In genomic region chr11:35505817-35506216, GRCm38 (mm10) we compare ENCODE assay signal across 16 mouse cellular contexts.
A peak's percentile ranks its signal among the peaks of the same experiment; 100 is the strongest.
DNase-seq lines count a peak whose midpoint lies in the region; ATAC-seq and TF ChIP-seq lines count a peak whose summit lies in the region.
"Had no signal": no experiment of that assay in that cellular context is flagged by ENCODE, and none has a peak within 500 bp of the region (broad histone marks: within the 10 kb centered on the region; RNA-seq: fewer than 3 reads in every experiment).

No protein-coding gene starts in this region.

- peaks cover 16% of the 10 kb centered on the region; the same call in 1 of the 2 replicates for H3K4me1 ChIP-seq in forebrain, embryonic 11.5 days (replicated peaks; ENCODE audit: control insufficient read depth, insufficient read depth, low read length)
- H3K4me1 ChIP-seq in forebrain, postnatal 0 days (ENCODE audit: insufficient read depth), result no peaks in the 10 kb centered on the region
- H3K4me1 ChIP-seq in midbrain, embryonic 10.5 days, result peaks cover 100% of the 10 kb centered on the region
- H3K4me1 ChIP-seq in midbrain, embryonic 16.5 days (ENCODE audit: control insufficient read depth, insufficient read depth, low read length), result peaks cover 2% of the 10 kb centered on the region
- H3K4me1 ChIP-seq in limb, embryonic 10.5 days, result peaks cover 95% of the 10 kb centered on the region

- H3K4me3 ChIP-seq in forebrain, embryonic 11.5 days (ENCODE audit: low read depth, low read length), result no peak overlapping the region
- H3K4me3 ChIP-seq in forebrain, postnatal 0 days (ENCODE audit: low read depth, low read length), result no peak overlapping the region
- H3K4me3 ChIP-seq in midbrain, embryonic 10.5 days, result no peak overlapping the region
- no peak overlapping the region for H3K4me3 ChIP-seq in midbrain, embryonic 16.5 days (ENCODE audit: low read depth, low read length)
- no peak overlapping the region for H3K4me3 ChIP-seq in limb, embryonic 10.5 days
- H3K4me3 ChIP-seq: lung, embryonic 15.5 days had no signal

- 11% methylated on average over 9 of the region's 9 CpGs for WGBS in forebrain, embryonic 11.5 days
- 42% methylated on average over 9 of the region's 9 CpGs for WGBS in forebrain, postnatal 0 days
- WGBS in midbrain, embryonic 10.5 days, result 9% methylated on average over 9 of the region's 9 CpGs
- WGBS in midbrain, embryonic 16.5 days, result 24% methylated on average over 9 of the region's 9 CpGs
- WGBS in limb, embryonic 10.5 days, result 29% methylated on average over 9 of the region's 9 CpGs

- no peaks in the 10 kb centered on the region for H3K36me3 ChIP-seq in forebrain, embryonic 11.5 days (ENCODE audit: control insufficient read depth, insufficient read depth, low read length)
- no peaks in the 10 kb centered on the region for H3K36me3 ChIP-seq in forebrain, postnatal 0 days (ENCODE audit: insufficient read depth)
- H3K36me3 ChIP-seq in midbrain, embryonic 10.5 days, result no peaks in the 10 kb centered on the region
- no peaks in the 10 kb centered on the region for H3K36me3 ChIP-seq in midbrain, embryonic 16.5 days (ENCODE audit: control insufficient read depth, insufficient read depth, low read length)
- H3K36me3 ChIP-seq in limb, embryonic 10.5 days, result no peaks in the 10 kb centered on the region
- H3K36me3 ChIP-seq: lung, embryonic 15.5 days had no signal

- no peak for TF ChIP-seq CTCF in forebrain, postnatal 0 days (IDR thresholded peaks at IDR 0.05; ENCODE audit: low read depth)

- peak; percentile 45 for ATAC-seq in forebrain, embryonic 11.5 days (replicated peaks; ENCODE audit: low FRiP score)
- ATAC-seq in forebrain, postnatal 0 days, result no peak
- no peak for ATAC-seq in midbrain, embryonic 16.5 days

- DNase-seq in forebrain, embryonic 11.5 days (ENCODE audit: low spot score), result no peak
- no peak for DNase-seq in forebrain, postnatal 0 days
- DNase-seq in midbrain, embryonic 10.5 days (ENCODE audit: low spot score), result peak; percentile 87
- DNase-seq in embryo, embryonic 11 days, result peak; percentile 83
- DNase-seq in limb, embryonic 10.5 days (ENCODE audit: low spot score), result no peak
- DNase-seq in T-cell, adult 2 months (ENCODE audit: low spot score), result no peak
- DNase-seq in urinary bladder, postnatal 25 days (ENCODE audit: low spot score), result no peak
- DNase-seq: cerebellum, adult 11 months; heart, adult 18-20 months; heart, postnatal 10 days; kidney, adult 11 months; kidney, postnatal 10 days; right cerebral cortex, postnatal 14 days had no signal

- no peak overlapping the region for H3K4me2 ChIP-seq in forebrain, embryonic 11.5 days (ENCODE audit: low read depth, low read length, severe bottlenecking)
- H3K4me2 ChIP-seq in forebrain, postnatal 0 days (ENCODE audit: low read depth), result no peak overlapping the region
- H3K4me2 ChIP-seq in midbrain, embryonic 16.5 days (ENCODE audit: low read length), result no peak overlapping the region
- H3K4me2 ChIP-seq: liver, embryonic 11.5 days; lung, embryonic 15.5 days had no signal

- no peak overlapping the region for H3K9ac ChIP-seq in forebrain, embryonic 11.5 days (ENCODE audit: low read length)
- no peak overlapping the region for H3K9ac ChIP-seq in forebrain, postnatal 0 days
- H3K9ac ChIP-seq in midbrain, embryonic 16.5 days (ENCODE audit: low read depth, low read length), result no peak overlapping the region
- H3K9ac ChIP-seq: lung, embryonic 15.5 days had no signal

- no peaks in the 10 kb centered on the region; the same call in 1 of the 2 replicates for H3K27me3 ChIP-seq in forebrain, embryonic 11.5 days (ENCODE audit: control insufficient read depth, insufficient read depth, low read length)
- H3K27me3 ChIP-seq in forebrain, postnatal 0 days (ENCODE audit: insufficient read depth, low read length), result peaks cover 13% of the 10 kb centered on the region; the same call in 1 of the 2 replicates
- H3K27me3 ChIP-seq in midbrain, embryonic 10.5 days (ENCODE audit: low read depth, poor library complexity, severe bottlenecking), result peaks cover 45% of the 10 kb centered on the region
- peaks cover 9% of the 10 kb centered on the region for H3K27me3 ChIP-seq in midbrain, embryonic 16.5 days (ENCODE audit: control insufficient read depth, insufficient read depth, low read depth, low read length)
- no peaks in the 10 kb centered on the region for H3K27me3 ChIP-seq in limb, embryonic 10.5 days (ENCODE audit: low read depth, poor library complexity, severe bottlenecking)
- H3K27me3 ChIP-seq: lung, embryonic 15.5 days had no signal

- H3K9me3 ChIP-seq in forebrain, embryonic 11.5 days (ENCODE audit: control insufficient read depth, low read length), result no peaks in the 10 kb centered on the region
- H3K9me3 ChIP-seq in forebrain, postnatal 0 days (ENCODE audit: low read length), result no peaks in the 10 kb centered on the region
- no peaks in the 10 kb centered on the region for H3K9me3 ChIP-seq in midbrain, embryonic 10.5 days (replicated peaks)
- H3K9me3 ChIP-seq in midbrain, embryonic 16.5 days (replicated peaks; ENCODE audit: control insufficient read depth, low read length, poor library complexity, severe bottlenecking), result no peaks in the 10 kb centered on the region
- no peaks in the 10 kb centered on the region for H3K9me3 ChIP-seq in limb, embryonic 10.5 days (replicated peaks)
- H3K9me3 ChIP-seq: lung, embryonic 15.5 days had no signal

- no peak overlapping the region for H3K27ac ChIP-seq in forebrain, embryonic 11.5 days (ENCODE audit: low read depth, low read length)
- no peak overlapping the region for H3K27ac ChIP-seq in forebrain, postnatal 0 days (ENCODE audit: low read depth, low read length)
- peak overlapping the region; percentile 90 for H3K27ac ChIP-seq in midbrain, embryonic 10.5 days (replicated peaks)
- H3K27ac ChIP-seq in midbrain, embryonic 16.5 days (ENCODE audit: low read length), result no peak overlapping the region
- peak overlapping the region; percentile 50; the same call in 1 of the 2 replicates for H3K27ac ChIP-seq in limb, embryonic 10.5 days
- H3K27ac ChIP-seq: lung, embryonic 15.5 days had no signal

Comparison
In these comparisons a context has a peak if more than half of its experiments do, and no peak if none do; other contexts are left out.
1. H3K27ac ChIP-seq: peak in midbrain, embryonic 10.5 days (single experiment) and limb, embryonic 10.5 days (single experiment); none in forebrain, embryonic 11.5 days (single experiment), forebrain, postnatal 0 days (single experiment) and midbrain, embryonic 16.5 days (single experiment).
2. DNase-seq: peak in midbrain, embryonic 10.5 days (single experiment) and embryo, embryonic 11 days (single experiment); none in forebrain, embryonic 11.5 days (single experiment), forebrain, postnatal 0 days (single experiment), limb, embryonic 10.5 days (single experiment), T-cell, adult 2 months (single experiment) and urinary bladder, postnatal 25 days (single experiment).